Mouse (Mus musculus) lung, embryonic 16.5 days (tissue): ENCODE measurements around the gene Gm12830. TPM values are rescaled to one million over a fixed set of nuclear protein-coding genes. Genes with fewer than 3 reads are reported as not detected.

Source experiments
- ATAC-seq: fragments of 200-750 bp; cut with Nextera tagmentation; 2 replicates; pipeline ENCODE4 v1.8.0; 2017; ENCODE audit warnings: low read depth, mild to moderate bottlenecking, moderate library complexity
- H3K27ac ChIP-seq: fragments of 300-500 bp; sonication (generic); 2 replicates; pipeline ENCODE4 v1.5.1; 2014; ENCODE audit warnings: mild to moderate bottlenecking, control low read depth, low read length
- H3K27me3 ChIP-seq: fragments of 300-500 bp; sonication (generic); 2 replicates; pipeline ENCODE4 v1.6.1; 2014; ENCODE audit warnings: low read depth, low read length, mixed read lengths; ENCODE audit not compliant: control insufficient read depth, insufficient read depth
- H3K36me3 ChIP-seq: fragments of 300-500 bp; sonication (generic); 2 replicates; pipeline ENCODE4 v1.6.1; 2014; ENCODE audit warnings: low read length; ENCODE audit not compliant: control insufficient read depth, insufficient read depth
- H3K4me1 ChIP-seq: fragments of 300-500 bp; sonication (generic); replicated peaks from 2 replicates; pipeline ENCODE4 v1.6.1; 2014; ENCODE audit warnings: low read length, mixed read lengths; ENCODE audit not compliant: control insufficient read depth, insufficient read depth
- H3K4me2 ChIP-seq: fragments of 300-500 bp; sonication (generic); 2 replicates; pipeline ENCODE4 v1.6.1; 2014; ENCODE audit warnings: low read depth, low read length, control low read depth
- H3K4me3 ChIP-seq: fragments of 300-500 bp; sonication (generic); 2 replicates; pipeline ENCODE4 v1.5.1; 2014; ENCODE audit warnings: mild to moderate bottlenecking, low read length, control low read depth
- H3K9ac ChIP-seq: fragments of 300-500 bp; sonication (generic); 2 replicates; pipeline ENCODE4 v1.6.1; 2014; ENCODE audit warnings: low read length, control low read depth
- H3K9me3 ChIP-seq: fragments of 300-500 bp; sonication (generic); 2 replicates; pipeline ENCODE4 v1.6.1; 2016; ENCODE audit warnings: low read length; ENCODE audit not compliant: control insufficient read depth
- WGBS: fragments of 180-500 bp; shearing (Covaris S2); extraction: QIAGEN DNeasy Blood & Tissue Kit; methylation state at CpG from one replicate; pipeline ENCODE4 v1.1.7; 2014; 5-methylcytosine and 5-hydroxymethylcytosine counted together
- polyA plus RNA-seq: library from polyadenylated mRNA; unstranded; fragments of >200 nt; fragmentation: Nextera tagmentation; extraction: Ambion mirVana; gene quantifications from 2 replicates; pipeline ENCODE4 v1.2.1, GENCODE M21; 2015

Gene Gm12830
- polyA plus RNA-seq, 1 experiment from 2014 or later: not detected

DNA sequence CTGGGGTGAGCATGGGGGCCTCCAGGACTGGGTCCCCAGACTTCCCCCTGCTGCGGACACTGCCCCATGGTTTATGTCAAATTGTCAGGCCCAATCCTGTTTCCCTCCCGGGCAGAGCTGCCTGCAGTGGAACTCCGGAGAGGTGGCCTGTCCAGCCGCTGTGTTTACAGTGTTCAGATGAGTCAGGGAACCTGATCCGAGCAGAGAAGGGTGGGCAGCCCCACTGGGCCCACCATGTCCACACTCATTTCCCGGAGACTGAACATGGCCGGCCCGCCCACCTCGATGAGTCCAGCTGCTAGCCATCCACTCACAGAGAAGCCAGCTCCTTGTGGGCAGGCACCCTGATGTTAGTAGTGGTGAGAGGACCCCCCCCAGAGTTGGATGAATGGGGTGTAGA is 29.9 kb upstream of the Gm12830 start:
- ATAC-seq: 0 out of 2 replicates have a peak, but pooled peaks have one; percentile 22
- 34% methylated on average over 9 of the region's 9 CpGs for WGBS
- H3K4me3 ChIP-seq: no peak overlapping the region

GRCm38 (mm10) chr4:114793836-114794235 is 27.7 kb upstream of the Gm12830 start:
- Histone ChIP-seq H3K4me1 (peaks cover 6% of the 10 kb centered on the region; the same call in 1 of the 2 replicates), H3K9me3 (no peaks in the 10 kb centered on the region), H3K27me3 (no peaks in the 10 kb centered on the region), H3K27ac (no peak overlapping the region), H3K4me2 (no peak overlapping the region), H3K36me3 (no peaks in the 10 kb centered on the region), H3K9ac (no peak overlapping the region), H3K4me3 (no peak overlapping the region)
- no peak for ATAC-seq
- WGBS: 91% methylated on average over 2 of the region's 2 CpGs

More for the DNA sequence above, 29.9 kb upstream of the Gm12830 start:
- no peaks in the 10 kb centered on the region for H3K9me3 ChIP-seq
- no peaks in the 10 kb centered on the region for H3K36me3 ChIP-seq
- H3K4me1 ChIP-seq: no peaks in the 10 kb centered on the region; the same call in 1 of the 2 replicates
- H3K9ac ChIP-seq: no peak overlapping the region
- no peaks in the 10 kb centered on the region for H3K27me3 ChIP-seq
- no peak overlapping the region for H3K27ac ChIP-seq
- H3K4me2 ChIP-seq: no peak overlapping the region

DNA sequence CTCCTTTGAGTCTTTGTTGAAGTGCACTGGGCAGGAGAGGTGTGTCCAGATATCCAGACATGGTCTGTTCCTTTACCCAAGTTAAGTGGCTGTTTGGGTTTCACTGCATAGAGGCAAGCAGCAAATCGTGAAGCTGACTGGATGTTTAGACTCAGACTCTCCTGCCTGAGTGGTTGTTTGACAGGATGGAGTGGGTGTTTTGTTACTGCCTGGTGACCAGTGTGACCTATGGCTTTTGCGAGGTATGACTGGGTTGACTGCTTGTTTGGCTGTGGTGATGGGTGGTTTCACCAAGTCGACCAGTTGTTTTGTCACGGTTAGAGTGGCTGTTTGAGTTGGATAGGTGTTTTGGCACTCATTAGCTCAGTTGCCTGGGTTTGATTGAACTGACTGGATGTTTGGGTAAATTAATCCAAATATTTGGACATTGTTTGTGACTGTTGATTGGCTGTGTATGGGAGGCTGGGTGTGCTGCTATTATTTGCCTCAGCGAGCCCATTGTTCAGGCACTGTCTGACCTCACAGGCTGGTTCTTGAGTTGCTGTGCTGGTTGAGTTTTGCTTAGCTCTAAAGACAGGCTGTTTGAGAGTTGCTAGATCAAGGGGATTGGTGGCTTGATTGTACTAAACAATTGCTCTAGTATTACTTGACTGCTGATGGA is 24.1 kb upstream of the Gm12830 start:
- H3K9ac ChIP-seq: no peak overlapping the region
- ATAC-seq: peak; percentile 67
- H3K27me3 ChIP-seq: no peaks in the 10 kb centered on the region
- no peaks in the 10 kb centered on the region for H3K9me3 ChIP-seq
- WGBS: 20% methylated on average over 5 of the region's 5 CpGs
- H3K4me3 ChIP-seq: no peak overlapping the region
- H3K4me2 ChIP-seq: no peak overlapping the region
- no peak overlapping the region for H3K27ac ChIP-seq
- peaks cover 6% of the 10 kb centered on the region; the same call in 1 of the 2 replicates for H3K4me1 ChIP-seq
- no peaks in the 10 kb centered on the region for H3K36me3 ChIP-seq

GRCm38 (mm10) chr4:114798041-114798624 is 23.4 kb upstream of the Gm12830 start:
- no peak overlapping the region for H3K4me2 ChIP-seq
- peak; percentile 15; the same call in 1 of the 2 replicates for ATAC-seq

DNA sequence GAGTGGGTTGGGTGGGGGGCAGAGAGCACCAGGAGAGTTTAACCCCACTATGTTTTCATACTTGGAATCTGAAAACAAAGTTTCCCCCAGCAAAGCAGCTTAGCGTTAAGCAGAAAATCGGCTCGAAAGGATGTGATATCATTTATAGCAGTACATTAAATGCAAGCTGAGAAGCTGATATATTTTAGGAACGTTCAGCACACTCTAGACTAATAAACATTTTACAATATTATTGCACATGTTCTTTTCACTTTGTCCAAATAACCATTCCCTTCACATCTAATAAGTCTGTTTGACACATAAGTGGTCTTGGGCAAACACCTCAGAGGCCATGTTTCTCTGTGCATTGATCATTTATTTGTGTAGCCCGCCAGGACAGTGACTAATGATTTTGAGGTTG is 17.4 kb upstream of the Gm12830 start:
- Histone ChIP-seq H3K36me3 (no peaks in the 10 kb centered on the region), H3K9me3 (no peaks in the 10 kb centered on the region), H3K4me2 (no peak overlapping the region), H3K27me3 (no peaks in the 10 kb centered on the region), H3K27ac (no peak overlapping the region), H3K9ac (no peak overlapping the region), H3K4me1 (no peaks in the 10 kb centered on the region), H3K4me3 (no peak overlapping the region)
- ATAC-seq: no peak
- WGBS: 39% methylated on average over 5 of the region's 5 CpGs

More at GRCm38 (mm10) chr4:114798041-114798624, 23.4 kb upstream of the Gm12830 start:
- Histone ChIP-seq H3K27me3 (no peaks in the 10 kb centered on the region), H3K4me3 (no peak overlapping the region), H3K9me3 (no peaks in the 10 kb centered on the region), H3K4me1 (peaks cover 6% of the 10 kb centered on the region; the same call in 1 of the 2 replicates), H3K27ac (no peak overlapping the region), H3K36me3 (no peaks in the 10 kb centered on the region), H3K9ac (no peak overlapping the region)
- WGBS: 40% methylated on average over 7 of the region's 7 CpGs

GRCm38 (mm10) chr4:114818963-114819702 is 2.4 kb upstream of the Gm12830 start:
- Histone ChIP-seq H3K4me1 (peaks cover 14% of the 10 kb centered on the region; the same call in 1 of the 2 replicates), H3K27ac (peak overlapping the region; percentile 5; the same call in 1 of the 2 replicates), H3K4me3 (no peak overlapping the region), H3K27me3 (no peaks in the 10 kb centered on the region), H3K36me3 (no peaks in the 10 kb centered on the region), H3K9ac (no peak overlapping the region), H3K9me3 (no peaks in the 10 kb centered on the region), H3K4me2 (no peak overlapping the region)
- peak; percentile 44 for ATAC-seq
- 17% methylated on average over 9 of the region's 9 CpGs for WGBS

DNA sequence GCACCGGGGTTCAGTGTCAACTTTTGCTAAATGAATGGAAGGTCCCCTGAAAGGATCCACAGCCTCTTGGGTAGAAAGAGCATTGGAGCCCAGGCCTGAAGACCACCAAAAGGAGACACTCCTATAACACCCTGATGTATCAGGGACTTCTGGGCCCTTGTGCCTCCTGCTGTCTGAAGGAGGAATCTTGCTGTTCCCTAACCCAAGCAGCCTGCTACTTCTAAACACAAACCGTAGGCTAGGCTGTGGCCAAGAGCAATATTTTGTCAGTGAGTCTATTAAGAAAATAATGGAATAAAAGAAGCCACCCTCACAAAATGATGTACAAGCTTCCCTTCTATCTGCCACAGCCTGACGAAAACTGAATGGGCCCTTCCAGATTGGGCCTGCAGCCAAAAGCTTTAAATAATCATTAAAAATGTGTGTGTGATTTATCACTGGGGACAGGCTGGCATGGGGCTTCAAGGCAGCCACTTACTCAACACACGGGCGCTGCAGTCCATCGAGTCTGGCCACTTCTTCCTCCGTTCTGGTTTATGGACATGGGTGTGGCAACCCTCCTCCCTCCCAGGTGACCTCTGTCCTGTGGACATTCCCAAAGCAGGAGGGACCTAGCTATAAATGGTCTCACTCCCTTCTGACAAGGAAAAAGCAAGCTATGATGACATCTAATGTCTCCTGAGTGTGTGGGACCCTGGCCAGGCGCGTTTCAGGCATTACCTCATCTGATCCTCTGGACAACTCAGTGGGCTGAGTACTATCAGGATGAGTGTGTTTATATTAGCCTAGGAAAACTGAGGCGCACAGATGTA is 13.5 kb downstream of the Gm12830 start:
- Histone ChIP-seq H3K36me3 (no peaks in the 10 kb centered on the region), H3K4me1 (no peaks in the 10 kb centered on the region), H3K4me2 (no peak overlapping the region), H3K27ac (no peak overlapping the region), H3K4me3 (no peak overlapping the region), H3K27me3 (peaks cover 3% of the 10 kb centered on the region), H3K9ac (no peak overlapping the region), H3K9me3 (no peaks in the 10 kb centered on the region)
- peak; percentile 36; the same call in 1 of the 2 replicates for ATAC-seq
- 40% methylated on average over 10 of the region's 10 CpGs for WGBS

DNA sequence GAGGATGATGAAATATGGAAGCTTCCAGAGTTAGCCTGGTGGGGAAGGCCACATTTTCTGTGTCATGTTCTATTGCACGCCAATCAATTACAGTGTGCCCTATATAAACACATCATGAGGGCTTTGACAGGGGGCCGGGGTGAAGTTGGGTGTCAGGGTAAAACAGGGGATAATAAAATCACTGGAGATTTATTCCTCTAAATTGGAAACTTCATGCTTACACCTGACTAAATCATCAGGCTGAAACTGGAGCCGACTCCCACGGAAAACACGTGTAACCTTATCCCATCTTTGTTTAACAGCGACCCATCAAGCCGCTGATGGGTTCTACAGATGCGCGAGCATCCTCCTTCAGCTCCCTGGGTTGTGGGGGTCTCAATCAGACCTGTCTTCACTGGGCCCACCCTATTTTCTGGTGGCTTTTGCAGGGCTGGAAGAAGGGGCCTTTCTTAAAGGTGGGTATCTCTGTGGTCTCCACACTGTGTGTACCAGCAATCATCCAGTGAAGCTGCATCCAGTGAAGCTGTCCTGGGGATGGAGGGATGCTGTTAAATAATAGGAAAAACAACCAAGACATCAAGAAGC is 19.9 kb downstream of the Gm12830 start:
- Histone ChIP-seq H3K27me3 (peaks cover 27% of the 10 kb centered on the region), H3K4me1 (peaks cover 5% of the 10 kb centered on the region), H3K9me3 (no peaks in the 10 kb centered on the region), H3K27ac (no peak overlapping the region), H3K36me3 (no peaks in the 10 kb centered on the region), H3K4me3 (no peak overlapping the region), H3K9ac (no peak overlapping the region), H3K4me2 (no peak overlapping the region)
- ATAC-seq: no peak
- 40% methylated on average over 9 of the region's 9 CpGs for WGBS
